In the genomic region with DNA sequence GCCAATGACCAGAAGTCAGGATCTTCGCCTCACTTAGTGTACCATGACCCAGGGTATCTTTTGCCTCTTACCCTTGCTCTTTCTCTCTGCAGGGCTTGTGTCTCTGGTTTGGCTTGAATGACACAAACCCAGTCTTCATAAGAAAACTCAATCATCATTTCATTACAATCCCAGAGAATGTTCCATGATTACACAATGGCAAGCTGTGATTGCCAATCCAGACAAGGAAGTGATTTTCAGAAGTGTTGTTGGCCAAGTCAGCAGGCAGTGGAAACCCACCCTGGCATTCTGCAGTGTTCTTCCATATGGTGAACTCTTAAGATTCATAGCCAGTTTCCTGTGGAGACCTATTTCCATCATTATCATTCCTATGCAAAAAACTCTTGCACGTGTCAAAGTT, we compare ENCODE assay signal across 21 mouse cellular contexts.
A peak's percentile ranks its signal among the peaks of the same experiment; 100 is the strongest.
DNase-seq lines count a peak whose midpoint lies in the region; ATAC-seq and TF ChIP-seq lines count a peak whose summit lies in the region.
"Had no signal": no experiment of that assay in that cellular context is flagged by ENCODE, and none has a peak within 500 bp of the region (broad histone marks: within the 10 kb centered on the region; RNA-seq: fewer than 3 reads in every experiment).

No protein-coding gene starts in this region.

- no peak overlapping the region for H3K4me2 ChIP-seq in limb, embryonic 11.5 days (ENCODE audit: low read depth, severe bottlenecking)
- H3K4me2 ChIP-seq: embryonic facial prominence, embryonic 12.5 days; hindbrain, embryonic 14.5 days; intestine, embryonic 15.5 days had no signal

- intact Hi-C loops in gastrocnemius, adult 2 months (cut with DNase I), result loop anchor here (5.0 kb wide), 1 partner anchor 111 kb away; no protein-coding TSS in a partner anchor

- no peaks in the 10 kb centered on the region for H3K9me3 ChIP-seq in limb, embryonic 11.5 days (ENCODE audit: control insufficient read depth, low read length)
- H3K9me3 ChIP-seq in limb, embryonic 10.5 days (replicated peaks), result no peaks in the 10 kb centered on the region
- H3K9me3 ChIP-seq: embryonic facial prominence, embryonic 12.5 days; heart, embryonic 10.5 days; hindbrain, embryonic 10.5 days; intestine, embryonic 15.5 days had no signal

- H3K36me3 ChIP-seq in limb, embryonic 11.5 days (ENCODE audit: control insufficient read depth, insufficient read depth, low read length), result no peaks in the 10 kb centered on the region
- H3K36me3 ChIP-seq in limb, embryonic 10.5 days, result no peaks in the 10 kb centered on the region
- H3K36me3 ChIP-seq: embryonic facial prominence, embryonic 12.5 days; heart, embryonic 10.5 days; hindbrain, embryonic 10.5 days; intestine, embryonic 15.5 days had no signal

- no peaks in the 10 kb centered on the region for H3K27me3 ChIP-seq in limb, embryonic 11.5 days (ENCODE audit: control insufficient read depth, insufficient read depth, low read length)
- H3K27me3 ChIP-seq in limb, embryonic 10.5 days (ENCODE audit: low read depth, poor library complexity, severe bottlenecking), result no peaks in the 10 kb centered on the region
- H3K27me3 ChIP-seq: CH12.LX; embryonic facial prominence, embryonic 12.5 days; intestine, embryonic 15.5 days had no signal

- H3K9ac ChIP-seq in limb, embryonic 11.5 days (ENCODE audit: low read length), result no peak overlapping the region
- H3K9ac ChIP-seq: embryonic facial prominence, embryonic 12.5 days; hindbrain, embryonic 14.5 days; intestine, embryonic 15.5 days had no signal

- TF ChIP-seq CTCF in gastrocnemius, adult 2 months (IDR thresholded peaks at IDR 0.05), result no peak

- DNase-seq in gastrocnemius, adult 2 months, result no peak
- DNase-seq in gastrocnemius, adult 8-10 months (ENCODE audit: low spot score in 2 of 2), result no peak
- DNase-seq in limb, embryonic 11.5 days (ENCODE audit: low spot score), result peak; percentile 8
- DNase-seq in limb, embryonic 10.5 days (ENCODE audit: low spot score), result no peak
- peak; percentile 39 for DNase-seq in NIH3T3 (ENCODE audit: low read depth)
- DNase-seq in kidney, adult 11 months, result no peak
- DNase-seq: adrenal gland, adult 8-10 months; adrenal gland, postnatal 36 days; cerebellum, adult 11-12 months; cerebellum, adult 9-10 months; cerebellum, postnatal 25 days; gastrocnemius, postnatal 14 days; heart, postnatal 10 days had no signal

- H3K4me3 ChIP-seq in gastrocnemius, adult 2 months, result no peak overlapping the region
- no peak overlapping the region for H3K4me3 ChIP-seq in limb, embryonic 11.5 days (ENCODE audit: low read depth, low read length)
- no peak overlapping the region for H3K4me3 ChIP-seq in limb, embryonic 10.5 days
- no peak overlapping the region for H3K4me3 ChIP-seq in brown adipose tissue, adult 24 weeks (ENCODE audit: insufficient read depth, low read depth, low read length)
- H3K4me3 ChIP-seq: embryonic facial prominence, embryonic 12.5 days; heart, embryonic 10.5 days; hindbrain, embryonic 10.5 days; intestine, embryonic 15.5 days had no signal

- ATAC-seq in limb, embryonic 11.5 days (ENCODE audit: insufficient number of reproducible peaks, low FRiP score, low TSS enrichment, low read depth), result no peak
- ATAC-seq: forebrain, embryonic 16.5 days; intestine, embryonic 15.5 days had no signal

- peaks cover 9% of the 10 kb centered on the region for H3K4me1 ChIP-seq in limb, embryonic 11.5 days (ENCODE audit: control insufficient read depth, insufficient read depth, low read length)
- peaks cover 31% of the 10 kb centered on the region for H3K4me1 ChIP-seq in limb, embryonic 10.5 days
- peaks cover 26% of the 10 kb centered on the region; the same call in 1 of the 2 replicates for H3K4me1 ChIP-seq in brown adipose tissue, adult 24 weeks (ENCODE audit: control insufficient read depth, insufficient read depth, insufficient read length, low read length)
- H3K4me1 ChIP-seq: intestine, embryonic 15.5 days had no signal

- WGBS in limb, embryonic 11.5 days, result 79% methylated on average over 2 of the region's 2 CpGs
- 77% methylated on average over 2 of the region's 2 CpGs for WGBS in limb, embryonic 10.5 days

- peak overlapping the region; percentile 44; the same call in 1 of the 2 replicates for H3K27ac ChIP-seq in gastrocnemius, adult 2 months
- no peak overlapping the region for H3K27ac ChIP-seq in limb, embryonic 11.5 days (replicated peaks; ENCODE audit: low read depth, low read length)
- H3K27ac ChIP-seq in limb, embryonic 10.5 days, result no peak overlapping the region
- peak overlapping the region; percentile 41; the same call in 1 of the 2 replicates for H3K27ac ChIP-seq in brown adipose tissue, adult 24 weeks (replicated peaks; ENCODE audit: low read depth, low read length)
- H3K27ac ChIP-seq: embryonic facial prominence, embryonic 12.5 days; heart, embryonic 10.5 days; hindbrain, embryonic 10.5 days; hindbrain, embryonic 14.5 days; intestine, embryonic 15.5 days had no signal

Comparison
In these comparisons a context has a peak if more than half of its experiments do, and no peak if none do; other contexts are left out.
1. DNase-seq: peak in limb, embryonic 11.5 days (single experiment) and NIH3T3 (single experiment); none in gastrocnemius, adult 2 months (single experiment), gastrocnemius, adult 8-10 months (0 of 2), limb, embryonic 10.5 days (single experiment) and kidney, adult 11 months (single experiment).
2. H3K27ac ChIP-seq: peak in gastrocnemius, adult 2 months (single experiment) and brown adipose tissue, adult 24 weeks (single experiment); none in limb, embryonic 11.5 days (single experiment) and limb, embryonic 10.5 days (single experiment).